Mouse (Mus musculus) MEL (cell line): ENCODE measurements at regions not wholly inside any gene's neighbourhood (a gene's known extent, or its start where the extent isn't known, plus 50 kb on each side); places are given as distances from the start of the nearest gene placed in this dataset.

ENCODE experiments used
- DNase-seq: peaks from one replicate; pipeline ENCODE4 v3.0.0; 2011; ENCODE audit warnings: low read depth, low spot score
- H3K27ac ChIP-seq: 2 replicates; pipeline ENCODE4 v1.5.1; 2012; ENCODE audit warnings: low read depth, mild to moderate bottlenecking, control low read depth, low read length, moderate library complexity; ENCODE audit not compliant: control insufficient read depth
- H3K27me3 ChIP-seq, 2 experiments: fragments of 150-350 bp in 1 of 2; sonication (generic) in 1 of 2; 2 replicates each; pipeline ENCODE4 v1.6.1; 2012; ENCODE audit warnings: low read length in 2 of 2, mild to moderate bottlenecking in 2 of 2, improper control_type of control experiment in 1 of 2, moderate library complexity in 1 of 2; ENCODE audit not compliant: insufficient read depth in 2 of 2, control insufficient read depth in 1 of 2
- H3K36me3 ChIP-seq, 2 experiments: 2 replicates each; pipeline ENCODE4 v1.6.1; 2012 to 2014; ENCODE audit warnings: low read length in 2 of 2, improper control_type of control experiment in 1 of 2, inconsistent platforms in 1 of 2, mild to moderate bottlenecking in 1 of 2; ENCODE audit not compliant: insufficient read depth in 2 of 2, control insufficient read depth in 1 of 2
- H3K4me1 ChIP-seq, 2 experiments: fragments of 150-350 bp in 1 of 2; sonication (generic) in 1 of 2; 2 replicates each; pipeline ENCODE4 v1.6.1; 2012; ENCODE audit warnings: low read length in 2 of 2, improper control_type of control experiment in 1 of 2, mild to moderate bottlenecking in 1 of 2; ENCODE audit not compliant: insufficient read depth in 2 of 2, control insufficient read depth in 1 of 2
- H3K4me3 ChIP-seq, 2 experiments: fragments of 150-350 bp in 1 of 2; sonication (generic) in 1 of 2; 2 replicates each; pipeline ENCODE4 v1.5.1; 2012; ENCODE audit warnings: low read depth in 2 of 2, low read length in 2 of 2, mild to moderate bottlenecking in 2 of 2, moderate library complexity in 2 of 2, control low read depth in 1 of 2, improper control_type of control experiment in 1 of 2; ENCODE audit not compliant: control insufficient read depth in 1 of 2, insufficient read depth in 1 of 2
- H3K79me2 ChIP-seq: 2 replicates; pipeline ENCODE4 v1.6.1; 2012; ENCODE audit warnings: mild to moderate bottlenecking, low read length, moderate library complexity; ENCODE audit not compliant: control insufficient read depth, poor library complexity, insufficient read depth
- H3K9ac ChIP-seq: 2 replicates; pipeline ENCODE4 v1.6.1; 2012; ENCODE audit warnings: low read depth, mild to moderate bottlenecking, control low read depth, low read length, moderate library complexity; ENCODE audit not compliant: control insufficient read depth, poor library complexity, severe bottlenecking
- H3K9me3 ChIP-seq: fragments of 150-350 bp; sonication (generic); replicated peaks from 2 replicates; pipeline ENCODE4 v1.6.1; 2012; ENCODE audit warnings: mild to moderate bottlenecking, low read length, improper control_type of control experiment, moderate library complexity; ENCODE audit not compliant: insufficient read depth
- CHD1 ChIP-seq: IDR thresholded peaks from 2 replicates; pipeline ENCODE4 v1.6.1; 2012; ENCODE audit warnings: low read depth, mild to moderate bottlenecking, inconsistent platforms, low read length, improper control_type of control experiment
- CHD2 ChIP-seq: IDR thresholded peaks from 2 replicates; pipeline ENCODE4 v1.6.1; 2011; ENCODE audit warnings: low read length, improper control_type of control experiment
- CTCF ChIP-seq, 3 experiments: IDR thresholded peaks in 2 of 3; conservative IDR thresholded peaks in 1 of 3; 2 replicates each; pipeline ENCODE4 v1.5.1; 2011 to 2012; ENCODE audit warnings: low read length in 3 of 3, low read depth in 2 of 3, mild to moderate bottlenecking in 2 of 3, improper control_type of control experiment in 1 of 3, inconsistent platforms in 1 of 3, mixed read lengths in 1 of 3, moderate library complexity in 1 of 3; ENCODE audit not compliant: control insufficient read depth in 1 of 3, insufficient read depth in 1 of 3, poor library complexity in 1 of 3, severe bottlenecking in 1 of 3
- E2F4 ChIP-seq: IDR thresholded peaks from 2 replicates; pipeline ENCODE4 v1.6.1; 2011; ENCODE audit warnings: low read depth, low read length, improper control_type of control experiment, borderline replicate concordance
- ELF1 ChIP-seq: IDR thresholded peaks from 2 replicates; pipeline ENCODE4 v1.6.1; 2014; ENCODE audit warnings: low read depth, mild to moderate bottlenecking, inconsistent platforms, low read length, improper control_type of control experiment, moderate library complexity
- GATA1 ChIP-seq: IDR thresholded peaks from 2 replicates; pipeline ENCODE4 v1.6.1; 2011; ENCODE audit warnings: low read depth, low read length, improper control_type of control experiment
- HCFC1 ChIP-seq: IDR thresholded peaks from 2 replicates; pipeline ENCODE4 v1.6.1; 2012; ENCODE audit warnings: low read depth, mild to moderate bottlenecking, inconsistent platforms, low read length, improper control_type of control experiment, moderate library complexity
- JUND ChIP-seq: IDR thresholded peaks from 2 replicates; pipeline ENCODE4 v1.6.1; 2011; ENCODE audit warnings: low read depth, mild to moderate bottlenecking, improper control_type of control experiment, low read length
- KAT2A ChIP-seq: conservative IDR thresholded peaks from 2 replicates; pipeline ENCODE4 v1.6.1; 2012; ENCODE audit warnings: low read depth, low read length, improper control_type of control experiment, inconsistent platforms
- MAFK ChIP-seq: IDR thresholded peaks from 2 replicates; pipeline ENCODE4 v1.6.1; 2011; ENCODE audit warnings: low read depth, mild to moderate bottlenecking, low read length, improper control_type of control experiment, borderline replicate concordance
- MAX ChIP-seq: IDR thresholded peaks from 2 replicates; pipeline ENCODE4 v1.6.1; 2011; ENCODE audit warnings: low read length, improper control_type of control experiment
- MAZ ChIP-seq: IDR thresholded peaks from 2 replicates; pipeline ENCODE4 v1.6.1; 2012; ENCODE audit warnings: low read depth, mild to moderate bottlenecking, inconsistent platforms, low read length, improper control_type of control experiment
- MEF2A ChIP-seq: IDR thresholded peaks from 2 replicates; pipeline ENCODE4 v1.6.1; 2014; ENCODE audit warnings: low read depth, mild to moderate bottlenecking, inconsistent platforms, low read length, improper control_type of control experiment; ENCODE audit not compliant: poor library complexity, insufficient replicate concordance, severe bottlenecking; ENCODE audit errors: extremely low read depth
- MYC ChIP-seq: IDR thresholded peaks from 2 replicates; pipeline ENCODE4 v1.6.1; 2011; ENCODE audit warnings: low read depth, mild to moderate bottlenecking, low read length, improper control_type of control experiment, moderate library complexity
- NELFE ChIP-seq: IDR thresholded peaks from 2 replicates; pipeline ENCODE4 v1.6.1; 2011; ENCODE audit warnings: low read depth, low read length, improper control_type of control experiment
- POLR2AphosphoS5 ChIP-seq: IDR thresholded peaks from 2 replicates; pipeline ENCODE4 v1.6.1; 2012; ENCODE audit warnings: low read depth, borderline replicate concordance, mild to moderate bottlenecking, inconsistent platforms, low read length, moderate library complexity, mixed read lengths
- RCOR1 ChIP-seq: IDR thresholded peaks from 2 replicates; pipeline ENCODE4 v1.6.1; 2012; ENCODE audit warnings: low read depth, mild to moderate bottlenecking, inconsistent platforms, low read length, improper control_type of control experiment
- SIN3A ChIP-seq: IDR thresholded peaks from 2 replicates; pipeline ENCODE4 v1.6.1; 2012; ENCODE audit warnings: low read length, improper control_type of control experiment, inconsistent platforms
- SMC3 ChIP-seq: IDR thresholded peaks from 2 replicates; pipeline ENCODE4 v1.6.1; 2011; ENCODE audit warnings: low read depth, low read length, improper control_type of control experiment
- TBP ChIP-seq: IDR thresholded peaks from 2 replicates; pipeline ENCODE4 v1.8.0; 2011; ENCODE audit warnings: low read depth, low read length, improper control_type of control experiment
- TCF12 ChIP-seq: IDR thresholded peaks from 2 replicates; pipeline ENCODE4 v1.6.1; 2014; ENCODE audit warnings: low read depth, mild to moderate bottlenecking, inconsistent platforms, low read length, improper control_type of control experiment, moderate library complexity
- UBTF ChIP-seq: IDR thresholded peaks from 2 replicates; pipeline ENCODE4 v1.6.1; 2012; ENCODE audit warnings: low read depth, mild to moderate bottlenecking, inconsistent platforms, low read length, improper control_type of control experiment, moderate library complexity, borderline replicate concordance; ENCODE audit not compliant: insufficient read depth
- USF1 ChIP-seq: IDR thresholded peaks from 2 replicates; pipeline ENCODE4 v1.6.1; 2014; ENCODE audit warnings: low read depth, mild to moderate bottlenecking, inconsistent platforms, low read length, improper control_type of control experiment, moderate library complexity
- ZC3H11A ChIP-seq: IDR thresholded peaks from 2 replicates; pipeline ENCODE4 v1.6.1; 2012; ENCODE audit warnings: low read depth, mild to moderate bottlenecking, inconsistent platforms, low read length, improper control_type of control experiment
- ZKSCAN1 ChIP-seq: IDR thresholded peaks from 2 replicates; pipeline ENCODE4 v1.6.1; 2012; ENCODE audit warnings: low read depth, mild to moderate bottlenecking, inconsistent platforms, low read length, improper control_type of control experiment, moderate library complexity
- ZMIZ1 ChIP-seq: IDR thresholded peaks from 2 replicates; pipeline ENCODE4 v1.6.1; 2012; ENCODE audit warnings: low read depth, mild to moderate bottlenecking, inconsistent platforms, low read length, improper control_type of control experiment, moderate library complexity

DNA sequence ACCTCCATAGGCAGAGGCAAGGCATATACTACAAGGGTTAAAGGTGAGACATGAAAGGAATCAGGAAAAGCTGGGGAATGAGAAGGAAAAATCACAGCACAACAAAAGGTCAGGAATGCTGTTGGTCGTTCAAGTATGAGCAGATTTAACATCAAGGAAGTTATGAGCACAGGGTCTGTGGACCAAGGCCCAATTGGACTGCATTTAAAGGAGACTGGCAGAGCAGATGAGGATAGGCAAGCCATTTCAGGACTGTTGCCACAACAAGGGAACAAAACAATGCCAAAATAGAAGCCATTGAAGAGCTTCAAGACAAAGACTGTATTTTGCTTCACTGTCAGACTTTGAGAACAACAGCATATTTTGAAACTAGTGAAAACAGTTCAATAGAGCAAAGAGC is 167.4 kb upstream of the Kcnd2 start:
- Histone ChIP-seq H3K27ac (no peak overlapping the region), H3K36me3 (no peaks in the 10 kb centered on the region), H3K4me3 (no peak overlapping the region), H3K27me3 (no peaks in the 10 kb centered on the region), H3K9ac (no peak overlapping the region), H3K9me3 (no peaks in the 10 kb centered on the region), H3K4me1 (no peaks in the 10 kb centered on the region), H3K79me2 (no peaks in the 10 kb centered on the region)
- DNase-seq = no peak
- TF ChIP-seq UBTF (no peak), SMC3 (no peak), ZKSCAN1 (no peak), ZMIZ1 (no peak), MAZ (no peak), TCF12 (no peak), MAX (no peak), ELF1 (no peak), MAFK (no peak), CTCF (IDR thresholded peaks at IDR 0.05 in 2 of 3, conservative IDR thresholded peaks at IDR 0.05 in 1 of 3; ENCODE audit: control insufficient read depth in 1 of 3, insufficient read depth in 1 of 3, low read depth in 2 of 3, low read length in 3 of 3, poor library complexity in 1 of 3, severe bottlenecking in 1 of 3) (no peak), CHD2 (no peak), USF1 (no peak), E2F4 (no peak), RCOR1 (no peak), MYC (no peak), SIN3A (no peak), GATA1 (no peak), HCFC1 (no peak)

DNA sequence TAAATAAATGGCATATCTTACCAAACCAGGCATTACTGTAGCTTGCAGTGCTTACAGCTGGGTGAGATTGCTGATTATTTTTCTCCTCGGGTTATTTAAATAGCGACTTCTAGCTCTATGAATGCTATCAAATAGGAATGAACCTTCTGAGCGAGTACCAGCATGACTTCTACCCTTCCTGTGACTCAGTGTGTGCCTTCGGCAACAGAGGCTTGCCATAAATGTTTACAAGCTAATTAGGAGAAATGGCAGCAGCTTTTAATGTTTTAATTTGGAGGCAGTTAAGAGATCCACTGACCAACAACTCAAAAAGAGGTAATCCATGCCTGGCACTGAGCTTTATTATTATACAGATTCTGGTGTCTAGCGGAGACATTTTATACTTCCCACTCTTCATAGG is 122.3 kb upstream of the Kcnd2 start:
- H3K79me2 ChIP-seq = no peaks in the 10 kb centered on the region
- no peaks in the 10 kb centered on the region for H3K27me3 ChIP-seq
- no peaks in the 10 kb centered on the region for H3K4me1 ChIP-seq
- H3K4me3 ChIP-seq = no peak overlapping the region
- no peaks in the 10 kb centered on the region for H3K36me3 ChIP-seq
- no peaks in the 10 kb centered on the region for H3K9me3 ChIP-seq
- no peak for TF ChIP-seq SMC3
- no peak for TF ChIP-seq E2F4
- TF ChIP-seq ZC3H11A = no peak
- TF ChIP-seq CHD1 = no peak
- no peak for TF ChIP-seq NELFE
- no peak for TF ChIP-seq MEF2A
- TF ChIP-seq POLR2AphosphoS5 = no peak
- no peak for TF ChIP-seq CTCF (IDR thresholded peaks at IDR 0.05 in 2 of 3, conservative IDR thresholded peaks at IDR 0.05 in 1 of 3; ENCODE audit: control insufficient read depth in 1 of 3, insufficient read depth in 1 of 3, low read depth in 2 of 3, low read length in 3 of 3, poor library complexity in 1 of 3, severe bottlenecking in 1 of 3)
- TF ChIP-seq MAX = no peak
- TF ChIP-seq MYC = no peak
- no peak for TF ChIP-seq TBP
- no peak for TF ChIP-seq ZKSCAN1
- no peak for TF ChIP-seq SIN3A
- TF ChIP-seq KAT2A = no peak
- TF ChIP-seq JUND = no peak
- no peak overlapping the region for H3K9ac ChIP-seq
- H3K27ac ChIP-seq = no peak overlapping the region
- no peak for DNase-seq
